8 mouse cellular contexts compared by ENCODE assay signal in the genomic region with DNA sequence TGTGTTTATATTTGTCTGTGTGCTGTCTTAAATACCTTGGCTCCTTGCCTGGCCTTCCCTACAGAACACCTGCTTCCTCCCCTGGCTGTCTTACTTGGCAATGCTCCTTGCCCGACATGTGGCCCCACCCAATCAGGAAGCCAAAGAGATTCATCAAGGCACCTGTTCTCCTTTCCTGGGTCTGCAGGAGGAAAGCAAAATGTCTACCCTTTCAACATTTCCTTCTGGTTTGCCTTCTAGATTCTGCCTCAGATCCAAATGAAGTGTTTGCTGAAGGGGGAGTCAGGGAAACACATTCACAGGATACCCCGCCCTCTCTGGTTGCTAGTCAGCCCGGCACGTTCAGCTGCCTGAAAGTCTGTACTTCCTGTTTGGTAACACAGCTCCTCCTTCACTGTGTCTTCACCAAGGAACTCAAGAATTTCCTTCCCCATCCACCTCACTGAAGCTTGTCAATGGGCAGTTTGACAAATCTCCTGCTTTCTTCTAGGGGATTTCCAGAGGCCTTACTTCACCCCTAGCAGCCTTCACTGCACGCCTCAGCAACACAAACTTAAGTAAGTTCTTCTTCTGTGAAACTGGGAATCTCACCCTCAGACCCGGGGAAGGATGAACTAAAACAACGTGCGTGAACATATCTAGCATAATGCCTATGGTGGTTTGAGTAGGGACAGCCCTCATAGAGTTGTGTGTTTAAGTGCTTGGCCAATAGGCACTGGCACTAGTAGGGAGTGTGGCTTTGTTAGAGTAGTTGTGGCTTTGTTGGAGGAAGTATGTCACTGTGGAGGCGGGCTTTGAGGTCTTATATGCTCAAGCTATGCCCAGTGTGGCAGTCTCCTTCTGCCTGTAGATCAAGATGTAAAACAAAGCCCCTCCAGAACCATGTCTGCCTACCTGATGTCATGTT. TPM values are rescaled to one million over a fixed set of nuclear protein-coding genes. Genes with fewer than 3 reads are reported as not detected.
A peak's percentile ranks its signal among the peaks of the same experiment; 100 is the strongest.
DNase-seq lines count a peak whose midpoint lies in the region; ATAC-seq and TF ChIP-seq lines count a peak whose summit lies in the region.

No protein-coding gene starts in this region.

- H3K27me3 ChIP-seq in hindbrain, postnatal 0 days (ENCODE audit: insufficient read depth, low read length): no peaks in the 10 kb centered on the region
- H3K27me3 ChIP-seq in hindbrain, embryonic 14.5 days (ENCODE audit: control insufficient read depth, insufficient read depth, low read length): no peaks in the 10 kb centered on the region
- H3K27me3 ChIP-seq in lung, embryonic 15.5 days: no peaks in the 10 kb centered on the region
- H3K27me3 ChIP-seq in hindbrain, embryonic 12.5 days: no peaks in the 10 kb centered on the region
- H3K27me3 ChIP-seq in hindbrain, embryonic 16.5 days (replicated peaks; ENCODE audit: control insufficient read depth, insufficient read depth, low read length): no peaks in the 10 kb centered on the region

- no peak for ATAC-seq in hindbrain, postnatal 0 days
- ATAC-seq in hindbrain, embryonic 14.5 days (ENCODE audit: low FRiP score): no peak
- ATAC-seq in lung, embryonic 15.5 days (ENCODE audit: borderline replicate concordance, extremely low read depth, low FRiP score, low TSS enrichment): 0 out of 2 replicates have a peak, but pooled peaks have one; percentile 50
- ATAC-seq in hindbrain, embryonic 12.5 days (ENCODE audit: low FRiP score): no peak
- ATAC-seq in hindbrain, embryonic 16.5 days: no peak

- no peak for TF ChIP-seq CTCF in hindbrain, postnatal 0 days (IDR thresholded peaks at IDR 0.05; ENCODE audit: low read depth)
- no peak for TF ChIP-seq CTCF in brain, embryonic 14.5 days (IDR thresholded peaks at IDR 0.05; ENCODE audit: borderline replicate concordance, extremely low read depth, insufficient read depth, insufficient read length)

- H3K4me1 ChIP-seq in hindbrain, postnatal 0 days (ENCODE audit: insufficient read depth, low read length): no peaks in the 10 kb centered on the region
- no peaks in the 10 kb centered on the region for H3K4me1 ChIP-seq in hindbrain, embryonic 14.5 days (replicated peaks; ENCODE audit: control insufficient read depth, insufficient read depth, low read length)
- peaks cover 5% of the 10 kb centered on the region; the same call in 1 of the 2 replicates for H3K4me1 ChIP-seq in lung, embryonic 15.5 days
- no peaks in the 10 kb centered on the region for H3K4me1 ChIP-seq in hindbrain, embryonic 12.5 days
- no peaks in the 10 kb centered on the region for H3K4me1 ChIP-seq in hindbrain, embryonic 16.5 days (ENCODE audit: control insufficient read depth, insufficient read depth, low read depth, low read length)

- H3K9me3 ChIP-seq in hindbrain, postnatal 0 days (ENCODE audit: low read length): no peaks in the 10 kb centered on the region
- H3K9me3 ChIP-seq in hindbrain, embryonic 14.5 days (ENCODE audit: control insufficient read depth, low read length): 0 out of 2 replicates have a peak, but pooled peaks cover 3% of the 10 kb centered on the region
- H3K9me3 ChIP-seq in lung, embryonic 15.5 days: no peaks in the 10 kb centered on the region
- no peaks in the 10 kb centered on the region for H3K9me3 ChIP-seq in hindbrain, embryonic 12.5 days (replicated peaks)
- H3K9me3 ChIP-seq in hindbrain, embryonic 16.5 days (ENCODE audit: control insufficient read depth, low read length): no peaks in the 10 kb centered on the region

- TF ChIP-seq POLR2A in brain, embryonic 14.5 days (IDR thresholded peaks at IDR 0.05; ENCODE audit: borderline replicate concordance, extremely low read depth, insufficient read depth, insufficient read length, poor library complexity, severe bottlenecking): no peak

- peak; percentile 12 for DNase-seq in hindbrain, postnatal 0 days (ENCODE audit: low spot score)
- no peak for DNase-seq in hindbrain, embryonic 14.5 days (ENCODE audit: low spot score)
- peak; percentile 77 for DNase-seq in brain, embryonic 14.5 days (ENCODE audit: low read depth)
- DNase-seq in heart, postnatal 36 days: peak; percentile 49 to 60
- DNase-seq in thymus, adult 18-20 months: peak; percentile 58 to 78

- 86% methylated on average over 9 of the region's 9 CpGs for WGBS in hindbrain, postnatal 0 days
- 91% methylated on average over 9 of the region's 9 CpGs for WGBS in hindbrain, embryonic 14.5 days
- 65% methylated on average over 9 of the region's 9 CpGs for WGBS in lung, embryonic 15.5 days
- WGBS in hindbrain, embryonic 12.5 days: 92% methylated on average over 9 of the region's 9 CpGs
- WGBS in hindbrain, embryonic 16.5 days: 90% methylated on average over 9 of the region's 9 CpGs

- H3K9ac ChIP-seq in hindbrain, postnatal 0 days (replicated peaks; ENCODE audit: low read length): no peak overlapping the region
- no peak overlapping the region for H3K9ac ChIP-seq in hindbrain, embryonic 14.5 days
- no peak overlapping the region for H3K9ac ChIP-seq in lung, embryonic 15.5 days
- no peak overlapping the region for H3K9ac ChIP-seq in hindbrain, embryonic 12.5 days
- no peak overlapping the region for H3K9ac ChIP-seq in hindbrain, embryonic 16.5 days (ENCODE audit: low read depth, low read length)

- intact Hi-C loops in heart, postnatal 36 days (cut with DNase I): loop anchor here (5.0 kb wide), 1 partner anchor 223 kb away; a partner anchor contains a TSS

- H3K4me3 ChIP-seq in hindbrain, postnatal 0 days (ENCODE audit: low read length): no peak overlapping the region
- no peak overlapping the region for H3K4me3 ChIP-seq in hindbrain, embryonic 14.5 days (replicated peaks; ENCODE audit: low read length)
- no peak overlapping the region for H3K4me3 ChIP-seq in lung, embryonic 15.5 days
- H3K4me3 ChIP-seq in hindbrain, embryonic 12.5 days: no peak overlapping the region
- no peak overlapping the region for H3K4me3 ChIP-seq in hindbrain, embryonic 16.5 days (ENCODE audit: low read length)

- no peak overlapping the region for H3K4me2 ChIP-seq in hindbrain, postnatal 0 days (ENCODE audit: low read depth, low read length)
- no peak overlapping the region for H3K4me2 ChIP-seq in hindbrain, embryonic 14.5 days (replicated peaks)
- H3K4me2 ChIP-seq in lung, embryonic 15.5 days: no peak overlapping the region
- H3K4me2 ChIP-seq in hindbrain, embryonic 12.5 days (replicated peaks): no peak overlapping the region
- no peak overlapping the region for H3K4me2 ChIP-seq in hindbrain, embryonic 16.5 days (ENCODE audit: low read length)

- no peak overlapping the region for H3K27ac ChIP-seq in hindbrain, postnatal 0 days
- H3K27ac ChIP-seq in hindbrain, embryonic 14.5 days: no peak overlapping the region
- peak overlapping the region; percentile 60 for H3K27ac ChIP-seq in lung, embryonic 15.5 days
- H3K27ac ChIP-seq in hindbrain, embryonic 12.5 days: no peak overlapping the region
- H3K27ac ChIP-seq in hindbrain, embryonic 16.5 days (ENCODE audit: low read depth, low read length): no peak overlapping the region

- no peaks in the 10 kb centered on the region for H3K36me3 ChIP-seq in hindbrain, postnatal 0 days (ENCODE audit: insufficient read depth, low read length)
- H3K36me3 ChIP-seq in hindbrain, embryonic 14.5 days (replicated peaks; ENCODE audit: control insufficient read depth, insufficient read depth): no peaks in the 10 kb centered on the region
- no peaks in the 10 kb centered on the region for H3K36me3 ChIP-seq in lung, embryonic 15.5 days
- H3K36me3 ChIP-seq in hindbrain, embryonic 12.5 days: no peaks in the 10 kb centered on the region
- H3K36me3 ChIP-seq in hindbrain, embryonic 16.5 days (ENCODE audit: control insufficient read depth, insufficient read depth, low read length): no peaks in the 10 kb centered on the region

RNA-seq across cellular contexts. Expression of a gene that starts 27.7 kb away (rescaled TPM):
- 6.1 and 7.5 TPM in 2 replicates for total RNA-seq in hindbrain, postnatal 0 days (2014; rRNA removed)
- polyA plus RNA-seq in hindbrain, postnatal 0 days (2015; fragmentation: Nextera tagmentation; extraction: Ambion mirVana): 6.6 and 7.8 TPM in 2 replicates
- polyA plus RNA-seq in hindbrain, embryonic 14.5 days (2014; fragmentation: Nextera tagmentation; extraction: Ambion mirVana): 5.6 and 6.5 TPM in 2 replicates
- 6.2 and 7.2 TPM in 2 replicates for polyA plus RNA-seq in brain, embryonic 14.5 days (2012; rRNA removed)
- total RNA-seq in heart, postnatal 36 days (2021): 10 to 100 TPM; 10.9 to 11.7 TPM
- polyA plus RNA-seq in lung, embryonic 15.5 days (2015; fragmentation: Nextera tagmentation; extraction: Ambion mirVana): 16.0 and 17.5 TPM in 2 replicates
- 11.6 and 12.9 TPM in 2 replicates for polyA plus RNA-seq in hindbrain, embryonic 12.5 days (2016; fragmentation: Nextera tagmentation; extraction: Ambion mirVana)
- 6.6 and 7.3 TPM in 2 replicates for polyA plus RNA-seq in hindbrain, embryonic 16.5 days (2015; fragmentation: Nextera tagmentation; extraction: Ambion mirVana)
